Mouse (Mus musculus) thymus, adult 2 months (tissue): ENCODE results near the gene Ubap2. TPM values are rescaled to one million over a fixed set of nuclear protein-coding genes. Genes with fewer than 3 reads are reported as not detected.

Experiments used
- DNase-seq: peaks from one replicate; pipeline ENCODE4 v3.0.0; 2021
- H3K27ac ChIP-seq: fragments of 200-500 bp; 2 replicates; pipeline ENCODE4 v1.5.1; 2012; ENCODE audit warnings: low read length, control low read depth; ENCODE audit not compliant: control insufficient read depth, insufficient read depth
- H3K27me3 ChIP-seq: fragments of 200-500 bp; 2 replicates; pipeline ENCODE4 v1.6.1; 2012; ENCODE audit warnings: mild to moderate bottlenecking, low read length, moderate library complexity, mixed read lengths; ENCODE audit not compliant: control insufficient read depth, insufficient read depth
- H3K36me3 ChIP-seq: fragments of 200-500 bp; 2 replicates; pipeline ENCODE4 v1.6.1; 2012; ENCODE audit warnings: mild to moderate bottlenecking, low read length, moderate library complexity; ENCODE audit not compliant: control insufficient read depth, insufficient read depth
- H3K4me1 ChIP-seq: fragments of 200-500 bp; replicated peaks from 2 replicates; pipeline ENCODE4 v1.6.1; 2012; ENCODE audit warnings: low read length; ENCODE audit not compliant: control insufficient read depth, insufficient read depth
- H3K4me3 ChIP-seq: fragments of 200-500 bp; 2 replicates; pipeline ENCODE4 v1.5.1; 2012; ENCODE audit warnings: mild to moderate bottlenecking, low read length, control low read depth, moderate library complexity; ENCODE audit not compliant: control insufficient read depth, insufficient read depth
- CTCF ChIP-seq: fragments of 200-500 bp; IDR thresholded peaks from 2 replicates; pipeline ENCODE4 v1.5.1; 2012; ENCODE audit warnings: mild to moderate bottlenecking, control low read depth, low read length, moderate library complexity, borderline replicate concordance; ENCODE audit not compliant: control insufficient read depth, poor library complexity, insufficient read depth; ENCODE audit errors: extremely low read depth
- POLR2A ChIP-seq: fragments of 200-500 bp; IDR thresholded peaks from 2 replicates; pipeline ENCODE4 v1.6.1; 2012; ENCODE audit warnings: mild to moderate bottlenecking, low read length, control low read depth, moderate library complexity; ENCODE audit not compliant: control insufficient read depth, poor library complexity, insufficient read depth; ENCODE audit errors: extremely low read depth
- WGBS: fragments of 180-500 bp; shearing (Covaris S2); methylation state at CpG from one replicate; pipeline ENCODE4 v1.1.7; 2018; 5-methylcytosine and 5-hydroxymethylcytosine counted together
- polyA plus RNA-seq: library from polyadenylated mRNA; depleted of rRNA; stranded (reverse); fragments of >200 nt; gene quantifications from 2 replicates; pipeline ENCODE4 v1.2.3, GENCODE M21; 2012

The Ubap2 gene
- polyA plus RNA-seq, 1 experiment = 183 TPM

- Histone ChIP-seq H3K27me3 (no peaks in the 10 kb centered on the region), H3K27ac (no peak overlapping the region), H3K4me1 (peaks cover 2% of the 10 kb centered on the region; the same call in 1 of the 2 replicates), H3K36me3 (peaks cover 22% of the 10 kb centered on the region), H3K4me3 (no peak overlapping the region)
- TF ChIP-seq CTCF (no peak), POLR2A (no peak)
- no peak for DNase-seq
- 86% methylated on average over 4 of the region's 4 CpGs for WGBS
Observed at GRCm38 (mm10) chr4:41266350-41266749, 8.6 kb downstream of the Ubap2 start.

GRCm38 (mm10) chr4:41260691-41261090 is 14.3 kb downstream of the Ubap2 start:
- Histone ChIP-seq H3K27ac (no peak overlapping the region), H3K27me3 (no peaks in the 10 kb centered on the region), H3K36me3 (peaks cover 13% of the 10 kb centered on the region), H3K4me1 (no peaks in the 10 kb centered on the region; the same call in 1 of the 2 replicates), H3K4me3 (no peak overlapping the region)
- no peak for TF ChIP-seq POLR2A
- no peak for TF ChIP-seq CTCF
- DNase-seq = no peak

- 97% methylated on average over 4 of the region's 4 CpGs for WGBS
- no peaks in the 10 kb centered on the region; the same call in 1 of the 2 replicates for H3K4me1 ChIP-seq
- H3K27me3 ChIP-seq = no peaks in the 10 kb centered on the region
- peaks cover 11% of the 10 kb centered on the region for H3K36me3 ChIP-seq
- no peak for TF ChIP-seq POLR2A
- TF ChIP-seq CTCF = no peak
- DNase-seq = no peak
- no peak overlapping the region for H3K27ac ChIP-seq
- H3K4me3 ChIP-seq = no peak overlapping the region
Observed at GRCm38 (mm10) chr4:41259019-41259418, 15.9 kb downstream of the Ubap2 start.

GRCm38 (mm10) chr4:41257752-41258151 is 17.2 kb downstream of the Ubap2 start:
- Histone ChIP-seq H3K27ac (no peak overlapping the region), H3K36me3 (peaks cover 9% of the 10 kb centered on the region), H3K4me3 (no peak overlapping the region), H3K27me3 (no peaks in the 10 kb centered on the region), H3K4me1 (no peaks in the 10 kb centered on the region; the same call in 1 of the 2 replicates)
- no peak for DNase-seq
- TF ChIP-seq CTCF (no peak), POLR2A (no peak)
- whole genome bisulfite sequencing = 100% methylated on average over 1 of the region's 1 CpGs

GRCm38 (mm10) chr4:41255564-41256210 is 19.3 kb downstream of the Ubap2 start:
- Histone ChIP-seq H3K27ac (no peak overlapping the region), H3K4me3 (no peak overlapping the region), H3K4me1 (no peaks in the 10 kb centered on the region; the same call in 1 of the 2 replicates), H3K36me3 (0 out of 2 replicates have a peak, but pooled peaks cover 5% of the 10 kb centered on the region), H3K27me3 (no peaks in the 10 kb centered on the region)
- 91% methylated on average over 12 of the region's 12 CpGs for WGBS
- TF ChIP-seq POLR2A (no peak), CTCF (no peak)
- DNase-seq = no peak

GRCm38 (mm10) chr4:41253756-41254155 is 21.2 kb downstream of the Ubap2 start:
- no peak for DNase-seq
- H3K4me1 ChIP-seq = no peaks in the 10 kb centered on the region; the same call in 1 of the 2 replicates
- H3K36me3 ChIP-seq = peaks cover 25% of the 10 kb centered on the region
- 99% methylated on average over 2 of the region's 2 CpGs for WGBS
- TF ChIP-seq POLR2A = no peak
- TF ChIP-seq CTCF = no peak
- H3K4me3 ChIP-seq = no peak overlapping the region
- H3K27ac ChIP-seq = no peak overlapping the region
- no peaks in the 10 kb centered on the region for H3K27me3 ChIP-seq

- Histone ChIP-seq H3K4me3 (no peak overlapping the region), H3K4me1 (peaks cover 3% of the 10 kb centered on the region; the same call in 1 of the 2 replicates), H3K27me3 (no peaks in the 10 kb centered on the region), H3K27ac (no peak overlapping the region), H3K36me3 (peaks cover 45% of the 10 kb centered on the region)
- DNase-seq = no peak
- TF ChIP-seq CTCF (no peak), POLR2A (no peak)
- WGBS = 98% methylated on average over 2 of the region's 2 CpGs
Observed at GRCm38 (mm10) chr4:41245408-41245807, 29.5 kb downstream of the Ubap2 start.
